Mouse (Mus musculus) cerebellum, adult 11-12 months (tissue): ENCODE results near the gene Minar1.

Experiments
- DNase-seq: peaks from one replicate; pipeline ENCODE4 v3.0.0; 2022

The Minar1 gene

GRCm38 (mm10) chr9:89623006-89623760 is at the start of gene Minar1:
TSS of gene Minar1 (minus strand) at chr9:89623125.
- peak; percentile 48 for DNase-seq

GRCm38 (mm10) chr9:89669878-89670277 is 47.0 kb upstream of the Minar1 start:
- DNase-seq = no peak

GRCm38 (mm10) chr9:89667306-89667942 is 44.5 kb upstream of the Minar1 start:
- DNase-seq = no peak

GRCm38 (mm10) chr9:89650913-89651312 is 28.0 kb upstream of the Minar1 start:
- DNase-seq = no peak

GRCm38 (mm10) chr9:89637453-89637852 is 14.5 kb upstream of the Minar1 start:
- no peak for DNase-seq

GRCm38 (mm10) chr9:89622296-89623005 is 474 bp downstream of the Minar1 start:
- DNase-seq = peak; percentile 35

- peak; percentile 80 for DNase-seq
Measured at GRCm38 (mm10) chr9:89621750-89622149, 1.2 kb downstream of the Minar1 start.

- no peak for DNase-seq
Measured at GRCm38 (mm10) chr9:89620347-89620746, 2.6 kb downstream of the Minar1 start.

- no peak for DNase-seq
Measured at GRCm38 (mm10) chr9:89616946-89617345, 6.0 kb downstream of the Minar1 start.

- DNase-seq = no peak
Measured at GRCm38 (mm10) chr9:89610592-89610991, 12.3 kb downstream of the Minar1 start.

GRCm38 (mm10) chr9:89607321-89607720 is 15.6 kb downstream of the Minar1 start:
- no peak for DNase-seq

GRCm38 (mm10) chr9:89606256-89606655 is 16.7 kb downstream of the Minar1 start:
- peak; percentile 67 for DNase-seq

- DNase-seq = peak; percentile 63
Measured at GRCm38 (mm10) chr9:89601891-89602290, 21.0 kb downstream of the Minar1 start.

- DNase-seq = peak; percentile 88
Measured at GRCm38 (mm10) chr9:89600677-89601076, 22.2 kb downstream of the Minar1 start.

- DNase-seq = no peak
Measured at GRCm38 (mm10) chr9:89597071-89597470, 25.9 kb downstream of the Minar1 start.

- DNase-seq = no peak
Measured at GRCm38 (mm10) chr9:89596392-89596791, 26.5 kb downstream of the Minar1 start.

- no peak for DNase-seq
Measured at GRCm38 (mm10) chr9:89592391-89592790, 30.5 kb downstream of the Minar1 start.

GRCm38 (mm10) chr9:89578422-89578821 is 44.5 kb downstream of the Minar1 start:
- no peak for DNase-seq

GRCm38 (mm10) chr9:89552663-89553062 is 70.3 kb downstream of the Minar1 start:
- no peak for DNase-seq
